Mouse (Mus musculus): Measurements from ENCODE around the gene Racgap1. TPM values are rescaled to one million over a fixed set of nuclear protein-coding genes. Genes with fewer than 3 reads are reported as not detected.

Racgap1 gene
- total RNA-seq, 2 experiments from 2014 or later, result 7.6 to 7.7 TPM

DNA sequence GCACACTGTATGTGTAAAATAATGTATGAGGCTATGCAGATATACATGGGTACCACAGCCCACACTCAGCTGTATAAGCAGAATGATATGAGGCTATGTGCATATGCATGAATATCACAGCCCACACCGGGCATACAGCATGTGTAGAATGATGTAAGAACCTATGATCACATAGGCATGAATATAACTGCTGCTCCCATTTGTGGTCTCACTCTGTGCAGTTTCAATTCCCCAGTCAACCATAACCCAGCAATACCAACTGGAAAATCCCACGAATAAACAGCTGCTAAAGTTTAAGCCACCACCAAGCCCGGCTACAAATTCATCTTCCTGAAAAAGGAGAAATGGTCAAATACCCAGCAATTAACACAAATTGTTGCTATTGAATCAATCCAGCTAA is 32.9 kb downstream of the Racgap1 start:
- no peak for DNase-seq

DNA sequence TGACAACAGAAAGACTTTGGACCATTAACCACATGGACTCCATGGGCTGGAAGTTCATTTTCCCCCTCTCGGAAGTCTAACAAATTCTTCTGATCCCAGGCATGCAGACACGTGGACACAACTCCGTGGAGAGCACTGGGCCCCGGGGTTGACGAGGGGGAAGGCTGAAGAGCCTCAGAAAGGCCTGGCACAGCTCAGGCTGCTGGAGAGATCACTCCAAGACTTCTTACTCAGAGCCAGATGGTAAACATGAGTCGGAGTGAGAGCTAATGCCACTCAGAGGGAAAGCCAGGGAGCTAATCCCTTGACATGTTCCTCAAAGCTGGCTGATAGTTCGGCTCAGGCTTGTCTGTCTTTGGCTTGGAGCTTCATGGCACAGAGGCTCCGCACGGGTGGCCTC is 36.2 kb downstream of the Racgap1 start:
- no peak for DNase-seq

DNA sequence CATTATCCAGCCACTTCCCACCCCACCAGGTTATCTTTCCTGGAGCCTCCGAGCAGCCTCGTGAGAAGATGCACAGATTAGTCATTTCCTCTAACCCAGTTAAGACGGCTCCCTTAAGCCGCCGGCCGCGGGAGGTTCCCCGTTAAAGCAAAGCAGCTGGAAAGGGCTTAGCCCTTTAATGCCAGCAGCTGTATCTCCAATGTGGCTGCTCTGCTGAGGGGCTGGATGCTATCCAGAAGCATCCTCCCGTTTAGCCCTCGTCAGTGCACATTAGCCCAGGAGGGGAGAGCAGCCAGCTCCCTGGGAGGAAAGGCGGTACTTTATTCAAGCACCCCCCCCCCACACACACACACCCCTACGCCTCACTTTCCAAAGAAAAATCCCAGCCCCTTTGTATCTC is 36.7 kb downstream of the Racgap1 start:
- DNase-seq, result peak in 1 of 2 experiments; percentile 12

DNA sequence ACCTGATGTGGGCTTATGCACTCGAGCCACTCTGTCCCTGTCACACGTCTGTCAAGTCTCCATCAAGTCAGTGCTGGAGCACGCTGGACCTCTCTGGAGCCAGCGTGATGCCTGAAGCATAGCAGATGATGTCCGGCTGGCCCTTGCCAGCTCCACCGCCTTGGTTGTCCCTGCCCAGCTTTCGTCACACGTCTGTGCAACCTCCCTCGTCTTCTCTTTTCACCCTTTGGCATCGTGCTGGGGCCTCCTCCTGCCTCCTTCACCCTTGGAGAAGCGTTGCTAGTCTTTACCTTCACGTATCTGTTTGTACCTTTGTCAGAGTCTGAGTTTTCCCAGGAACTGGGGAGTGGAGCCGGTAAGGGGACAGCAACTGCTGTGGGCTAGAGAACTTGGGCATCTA is 37.2 kb downstream of the Racgap1 start:
- no peak for DNase-seq

DNA sequence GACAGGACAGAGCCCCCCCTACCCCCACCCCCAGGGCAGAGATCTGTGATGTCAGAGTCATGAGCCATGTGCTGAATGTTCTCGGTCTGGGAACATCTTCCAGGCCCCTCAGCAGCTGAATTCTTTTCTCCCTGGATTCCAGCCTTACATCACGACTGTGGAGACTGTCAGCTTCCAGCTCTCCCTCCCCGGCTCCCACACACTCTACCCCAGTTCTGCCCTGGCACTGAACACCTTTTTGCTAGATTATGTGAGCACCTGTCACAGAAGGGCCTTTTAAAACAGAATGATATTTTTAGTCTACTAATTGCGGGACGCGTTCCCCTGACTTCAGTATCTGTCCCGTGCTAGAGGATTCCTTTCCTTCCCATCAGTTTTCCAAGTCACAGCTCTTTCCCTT is 39.9 kb downstream of the Racgap1 start:
- no peak for DNase-seq

DNA sequence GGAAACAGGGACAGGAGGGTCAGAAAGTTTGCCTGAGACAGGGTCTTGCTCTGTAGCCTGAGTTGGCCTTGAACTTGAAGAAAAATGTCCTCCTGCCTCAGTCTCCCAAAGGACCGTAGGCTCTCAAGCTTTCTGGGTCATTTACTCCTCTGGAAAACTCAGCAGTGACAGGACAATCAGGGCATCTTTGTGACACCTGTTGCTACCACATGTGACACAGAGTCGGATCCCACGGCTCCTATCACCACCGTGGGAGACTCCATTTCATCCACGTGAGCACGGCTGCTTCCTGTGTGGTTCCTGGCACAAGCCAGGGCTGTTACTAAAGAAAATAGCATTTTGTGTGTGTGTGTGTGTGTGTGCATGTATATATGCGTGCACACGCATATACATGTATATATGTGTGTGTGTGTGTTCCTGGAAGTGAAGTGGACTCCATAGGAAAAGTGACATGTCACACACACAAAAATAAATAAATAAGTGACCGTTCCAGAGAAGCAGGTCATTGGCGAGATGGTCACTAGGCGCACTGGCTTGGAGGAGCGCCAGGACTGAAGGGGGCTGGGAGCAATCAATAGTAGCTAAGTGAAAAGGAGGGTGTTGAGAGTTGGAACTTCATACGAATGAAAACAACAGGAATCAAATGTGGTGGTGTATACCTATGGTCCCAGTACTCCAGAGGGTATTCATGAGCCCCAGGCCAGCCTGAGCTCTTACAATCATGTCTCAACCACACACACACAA is 42.9 kb downstream of the Racgap1 start:
- DNase-seq, result no peak

DNA sequence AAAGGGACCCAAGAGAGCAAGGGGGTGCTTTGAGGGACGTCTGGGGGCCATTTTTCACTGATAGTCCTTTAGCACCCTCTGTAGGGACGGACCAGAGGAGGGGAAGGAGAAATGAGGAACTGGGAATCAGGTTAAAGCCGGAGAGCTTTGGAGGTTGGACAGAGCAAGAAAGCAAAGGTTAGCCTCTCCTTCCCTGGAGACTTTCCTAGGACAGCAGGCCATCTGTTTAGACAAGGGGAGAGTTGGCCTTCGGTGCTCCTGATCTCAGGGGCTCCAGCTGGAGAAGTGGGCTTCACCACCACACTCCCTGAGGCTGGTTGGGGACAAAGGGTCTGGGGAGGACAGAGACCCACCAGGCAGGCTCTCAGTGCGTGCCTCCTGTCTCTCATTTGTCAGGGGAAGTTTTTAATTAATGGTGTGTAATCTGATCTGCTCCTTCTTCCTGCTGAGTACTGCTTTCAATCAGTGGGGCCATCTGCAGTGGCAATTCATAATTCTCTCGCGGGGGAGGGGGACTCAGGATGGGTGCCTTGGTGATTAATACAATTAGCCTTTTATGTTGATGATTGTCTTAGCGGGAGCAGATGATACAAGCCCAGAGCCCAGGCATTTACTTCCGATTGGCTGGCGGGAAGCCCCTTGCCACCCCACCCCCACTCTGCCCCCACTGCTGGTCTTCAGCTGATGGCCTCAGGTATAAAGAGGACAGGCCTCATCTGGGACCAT is 43.9 kb downstream of the Racgap1 start:
- no peak for DNase-seq

DNA sequence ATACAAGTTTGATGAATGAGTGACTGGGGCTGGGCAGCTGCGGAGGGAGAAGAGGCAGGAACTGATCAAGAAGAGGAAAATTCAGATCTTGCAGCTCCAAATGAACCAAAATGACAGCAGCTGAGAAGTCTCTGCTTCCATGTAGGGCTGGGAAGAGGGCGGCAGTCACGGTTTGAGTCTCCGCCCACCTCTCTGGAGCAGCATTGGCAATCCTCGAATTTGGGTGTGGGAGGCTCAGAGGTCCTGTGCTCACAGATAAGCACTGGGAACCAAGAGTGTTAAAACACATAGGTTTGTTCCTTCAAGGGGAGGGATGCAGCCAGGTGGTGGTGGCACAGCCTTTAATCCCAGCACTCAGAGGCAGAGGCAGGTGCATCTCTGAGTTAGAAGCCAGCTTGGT is 44.9 kb downstream of the Racgap1 start:
- DNase-seq, result no peak

DNA sequence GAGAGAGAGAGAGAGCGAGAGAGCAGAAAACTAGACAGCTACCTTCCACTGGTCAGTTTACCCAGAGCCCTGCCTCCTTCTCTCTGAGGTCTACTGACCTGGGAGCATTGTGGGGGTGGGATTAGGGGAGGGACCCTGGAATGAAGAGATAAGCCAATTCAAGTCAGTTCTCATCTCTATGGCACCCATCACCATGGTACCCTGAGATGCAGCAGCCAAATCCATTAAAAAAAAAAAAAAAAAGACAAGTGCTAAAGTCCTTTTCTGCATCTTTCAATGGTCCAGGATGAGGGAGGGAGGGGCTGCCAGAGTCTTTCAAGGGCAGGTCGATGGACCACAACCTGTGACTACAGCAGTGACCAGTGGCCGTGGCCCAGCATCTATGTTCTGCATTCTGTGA is 45.9 kb downstream of the Racgap1 start:
- no peak for DNase-seq

DNA sequence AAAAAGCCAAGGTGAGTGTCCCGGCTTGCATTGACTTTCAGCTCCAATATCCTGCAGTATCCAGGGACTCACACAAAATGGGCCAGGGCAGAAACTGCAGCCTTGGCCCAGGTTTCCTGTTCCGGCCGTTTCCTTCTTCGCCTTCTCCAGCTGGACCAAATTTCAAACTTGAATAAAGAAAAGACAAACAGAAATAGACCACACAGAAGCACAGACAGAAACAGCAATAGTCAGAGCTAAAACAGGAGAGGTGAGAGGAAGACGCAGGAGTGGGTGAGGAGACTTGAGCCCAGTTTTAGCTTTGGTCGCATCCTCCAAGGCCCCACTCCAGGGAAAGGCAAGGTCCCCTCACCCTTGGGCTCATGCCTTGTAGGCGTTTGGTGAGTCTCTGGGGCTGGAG is 48.2 kb downstream of the Racgap1 start:
- no peak for DNase-seq

DNA sequence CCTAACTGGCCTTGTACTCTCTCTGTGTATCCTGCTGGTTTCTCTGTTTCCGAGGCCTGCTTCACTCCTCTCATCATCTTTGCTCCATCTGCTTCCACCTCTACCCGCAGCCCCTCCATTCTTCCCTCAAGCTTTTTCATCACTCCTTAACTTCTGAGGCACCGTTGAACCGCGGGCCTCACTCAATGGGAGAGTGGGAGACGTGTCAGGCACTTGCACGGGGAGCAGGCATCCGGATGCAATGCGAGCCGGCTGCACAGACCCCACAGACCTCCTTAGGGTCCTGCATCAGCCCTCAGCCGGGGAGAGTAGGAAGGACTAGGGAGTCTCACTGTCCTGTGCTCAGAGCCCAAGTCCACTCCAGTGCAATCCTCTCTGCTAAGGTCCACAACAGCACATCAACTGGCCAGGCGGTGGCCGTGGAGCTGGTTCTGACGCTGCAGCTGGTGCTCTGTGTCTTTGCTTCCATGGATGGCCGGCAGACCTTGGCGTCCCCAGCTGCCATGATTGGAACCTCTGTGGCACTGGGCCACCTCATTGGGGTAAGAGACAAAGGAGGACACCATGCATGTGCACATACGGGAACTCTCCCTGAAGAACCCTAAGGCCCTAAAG is 49.1 kb downstream of the Racgap1 start:
- no peak for DNase-seq

DNA sequence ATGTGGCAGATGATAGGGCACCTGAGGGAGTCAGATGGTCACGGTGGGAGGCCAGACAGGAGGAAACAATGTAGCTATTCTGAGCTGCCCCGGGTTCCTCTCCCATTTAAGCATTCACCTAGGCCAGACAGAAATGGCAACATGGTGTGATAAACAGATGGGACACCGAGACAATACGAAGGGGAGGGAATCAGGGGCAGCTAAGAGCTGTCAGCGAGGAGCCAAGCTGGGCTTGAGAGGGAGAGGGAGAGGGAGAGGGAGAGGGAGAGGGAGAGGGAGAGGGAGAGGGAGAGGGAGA is 49.7 kb downstream of the Racgap1 start:
- no peak for DNase-seq

DNA sequence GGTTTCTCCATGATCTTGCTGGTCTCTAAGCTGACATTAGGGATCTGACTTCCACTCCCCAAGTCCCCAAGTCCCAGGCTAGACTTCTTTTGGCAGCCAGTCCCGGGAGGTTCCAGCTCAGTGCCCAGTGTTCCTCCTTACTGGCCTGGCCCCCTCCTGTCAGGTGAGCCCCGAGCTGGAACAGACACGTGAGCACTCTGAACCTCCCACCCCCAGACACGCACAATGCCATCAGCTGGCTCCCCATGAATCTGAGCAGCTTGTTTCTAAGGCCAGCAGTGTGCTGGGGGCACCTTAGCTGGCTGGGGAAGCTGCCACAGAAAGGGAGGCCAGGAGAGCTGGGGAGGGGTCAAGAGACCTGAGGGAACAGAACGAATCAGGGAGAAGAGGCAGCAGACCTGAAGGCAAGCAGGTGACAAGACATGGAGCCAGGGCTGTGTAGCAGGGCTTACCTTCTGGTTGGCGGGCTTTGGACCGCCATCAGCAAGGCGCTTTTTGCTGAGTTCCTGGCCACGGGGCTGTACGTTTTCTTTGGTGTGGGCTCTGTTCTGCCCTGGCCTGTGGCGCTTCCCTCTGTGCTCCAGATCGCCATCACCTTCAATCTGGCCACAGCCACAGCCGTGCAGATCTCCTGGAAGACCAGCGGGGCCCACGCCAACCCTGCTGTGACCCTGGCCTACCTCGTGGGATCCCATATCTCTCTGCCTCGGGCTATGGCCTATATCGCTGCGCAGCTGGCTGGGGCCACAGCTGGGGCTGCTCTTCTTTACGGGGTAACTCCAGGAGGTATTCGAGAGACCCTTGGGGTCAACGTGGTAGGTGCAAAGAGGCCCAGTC is 50.3 kb downstream of the Racgap1 start, which contains the start of gene Aqp6:
Gene Aqp6 (plus strand): TSS at position 415 of the 837 bp plus-strand sequence.
- no peak for DNase-seq

DNA sequence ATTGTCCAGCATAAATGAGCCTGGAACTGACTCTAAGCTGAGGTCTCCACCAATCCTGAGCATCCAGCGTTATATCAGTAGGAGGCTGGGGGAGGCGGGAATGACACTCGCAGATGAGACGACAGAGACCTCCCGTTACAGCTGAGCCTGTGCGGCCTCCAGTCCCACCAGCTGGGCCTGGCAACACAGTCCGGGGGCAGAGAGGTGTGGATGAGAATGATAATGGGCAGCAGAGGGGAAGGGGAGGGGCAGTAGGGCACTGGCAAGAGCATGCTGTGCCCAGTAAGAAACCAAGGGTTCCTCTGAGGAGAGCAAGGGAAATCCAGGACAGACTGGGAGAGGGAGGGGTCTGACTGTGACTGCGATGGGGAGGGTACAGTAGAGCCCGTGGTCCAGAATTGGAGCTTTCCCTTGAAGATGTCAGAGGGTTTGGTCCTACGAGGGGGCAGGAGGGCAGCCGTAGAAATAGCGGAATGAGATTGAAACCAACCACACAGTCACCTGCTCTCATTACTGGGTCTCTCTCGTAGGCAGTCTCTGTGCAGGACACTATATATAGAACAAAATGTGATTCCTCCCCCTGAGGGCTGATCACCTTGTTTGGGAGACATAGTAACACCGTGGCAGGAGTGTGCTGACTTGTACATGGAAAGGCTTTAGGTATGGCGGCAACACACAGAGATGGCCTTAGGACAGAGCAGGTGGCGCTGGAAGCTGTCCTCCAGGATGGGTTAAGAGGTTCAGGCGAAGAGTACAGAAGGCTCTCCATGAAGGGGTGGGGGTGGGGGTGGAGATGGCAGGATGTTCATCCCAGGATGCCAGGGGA is 52.0 kb downstream of the Racgap1 start:
- DNase-seq, result no peak

DNA sequence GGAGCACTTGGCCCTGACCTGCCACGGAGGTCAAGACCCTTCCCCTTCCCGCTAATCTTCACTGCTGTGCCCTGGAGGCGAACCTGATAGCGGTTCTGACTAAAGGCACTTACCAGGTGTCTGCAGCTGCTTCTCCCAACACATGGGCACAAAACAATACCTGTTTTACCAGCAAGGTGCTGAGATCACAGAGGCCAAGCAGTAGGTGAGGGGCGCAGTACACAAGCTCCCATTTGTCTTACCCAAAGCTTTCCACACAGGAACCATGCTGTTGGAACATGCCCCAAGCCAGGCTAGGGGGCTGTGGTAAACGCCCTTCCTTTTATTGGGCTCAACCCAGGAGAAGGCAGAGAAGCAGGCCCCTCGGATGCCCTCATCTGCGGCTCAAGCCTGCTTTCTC is 53.9 kb downstream of the Racgap1 start:
- DNase-seq, result no peak

DNA sequence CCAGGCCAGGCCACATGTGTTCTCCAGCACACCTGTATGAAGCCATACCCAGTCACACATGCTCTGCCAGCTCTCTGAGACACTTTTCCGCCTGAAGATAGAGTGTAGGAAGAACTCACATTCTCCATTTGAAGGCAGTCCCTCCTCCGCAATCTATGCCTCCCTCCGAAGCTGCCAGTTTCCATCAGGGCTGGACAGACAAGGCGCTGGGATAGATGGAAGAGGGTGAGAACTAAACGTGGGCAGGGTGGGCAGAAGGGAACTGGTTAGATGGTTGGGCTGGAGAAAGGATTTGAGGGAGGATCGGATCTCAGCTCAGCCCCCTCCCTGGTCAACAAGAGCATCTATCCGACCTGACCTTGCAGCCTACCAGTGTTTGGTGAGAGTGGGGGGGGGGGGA is 54.6 kb downstream of the Racgap1 start:
- no peak for DNase-seq

DNA sequence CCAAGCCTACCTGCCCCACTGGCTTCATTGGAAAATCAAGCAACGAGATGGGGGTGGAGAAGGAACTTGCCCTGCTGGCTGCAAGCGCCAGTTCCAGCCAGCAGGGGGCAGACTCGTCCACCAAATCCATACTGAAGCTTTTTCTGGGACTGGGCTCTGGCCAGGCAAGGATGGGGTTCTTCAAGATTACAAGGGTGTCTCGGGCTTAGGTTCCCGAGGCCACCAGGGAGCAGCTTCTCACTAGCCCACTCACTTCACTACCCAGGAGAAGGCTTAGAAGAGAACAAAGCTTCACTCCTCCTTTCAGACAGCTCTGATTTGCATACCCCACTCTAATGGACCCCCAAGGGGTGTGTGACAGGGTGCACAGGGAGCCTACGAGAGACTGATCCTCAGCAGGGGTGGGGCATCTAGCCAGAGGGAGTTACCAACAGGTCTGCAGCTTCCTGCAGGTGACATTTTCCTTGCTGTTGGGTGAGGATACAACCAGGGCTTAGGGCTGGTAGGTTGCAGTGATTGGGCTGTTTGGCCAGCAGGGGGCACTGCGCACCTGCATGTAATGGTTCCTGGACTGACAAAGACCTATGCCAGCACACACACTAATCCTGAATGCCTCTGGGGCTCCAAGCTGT is 55.3 kb downstream of the Racgap1 start:
- DNase-seq, result peak; percentile 87 to 91

DNA sequence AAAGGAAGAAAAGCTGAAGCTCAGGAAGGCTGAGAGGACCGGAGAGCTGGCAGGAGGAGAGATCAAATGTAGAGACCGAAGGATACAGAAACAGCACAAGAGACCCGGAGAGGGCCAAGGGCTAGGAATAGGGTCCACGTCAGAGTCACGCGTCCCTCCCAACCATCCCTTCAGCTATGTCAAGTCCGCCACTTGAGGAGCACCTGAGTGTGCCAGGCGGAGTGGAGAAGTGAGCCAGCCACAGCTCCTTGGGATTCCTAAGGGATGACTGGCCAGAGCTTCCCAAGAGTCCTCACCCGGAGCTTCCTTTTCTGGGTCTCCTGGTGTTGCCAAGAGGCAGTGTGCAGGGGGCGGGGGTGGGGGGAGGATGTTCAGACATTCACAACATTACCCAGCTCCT is 56.5 kb downstream of the Racgap1 start:
- no peak for DNase-seq

DNA sequence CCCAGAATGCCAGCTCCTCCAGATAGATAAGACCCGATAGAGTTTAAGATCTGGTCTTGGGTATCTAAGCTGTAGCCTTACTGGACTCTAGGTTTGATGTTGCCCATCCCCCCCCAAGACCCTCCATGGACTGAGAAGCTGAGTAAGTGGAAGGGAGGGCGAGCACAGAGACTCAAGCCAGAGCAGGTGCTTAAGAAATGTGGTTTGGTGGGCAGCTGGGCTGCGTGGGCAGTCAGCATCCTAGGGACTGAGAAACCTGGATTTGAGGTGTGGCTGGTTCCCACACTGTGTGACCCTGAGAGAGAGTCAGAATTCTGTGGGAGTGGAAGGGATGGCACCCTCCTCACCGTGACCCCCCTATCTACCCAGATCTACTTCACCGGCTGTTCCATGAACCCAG is 58.6 kb downstream of the Racgap1 start:
- DNase-seq, result no peak

DNA sequence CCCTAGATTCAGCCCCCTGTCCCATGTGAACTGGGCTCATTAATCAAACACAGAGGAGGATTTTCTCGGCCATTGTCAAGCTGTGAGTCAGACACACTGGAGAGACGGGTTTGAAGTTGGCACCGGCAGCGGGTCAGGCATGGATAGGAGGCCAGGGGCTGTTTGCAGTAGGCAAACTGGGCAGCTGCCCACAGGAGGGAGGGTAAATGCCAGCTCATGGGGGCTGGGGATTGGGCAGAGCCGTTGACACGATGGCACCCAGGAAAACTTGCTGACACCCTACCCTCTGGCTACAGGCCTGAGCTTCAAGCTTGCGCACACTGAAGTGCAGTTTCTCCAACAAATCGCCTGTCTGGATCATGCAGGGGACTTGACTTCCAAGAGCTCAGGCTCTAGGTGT is 59.3 kb downstream of the Racgap1 start:
- peak; percentile 64 to 66 for DNase-seq

DNA sequence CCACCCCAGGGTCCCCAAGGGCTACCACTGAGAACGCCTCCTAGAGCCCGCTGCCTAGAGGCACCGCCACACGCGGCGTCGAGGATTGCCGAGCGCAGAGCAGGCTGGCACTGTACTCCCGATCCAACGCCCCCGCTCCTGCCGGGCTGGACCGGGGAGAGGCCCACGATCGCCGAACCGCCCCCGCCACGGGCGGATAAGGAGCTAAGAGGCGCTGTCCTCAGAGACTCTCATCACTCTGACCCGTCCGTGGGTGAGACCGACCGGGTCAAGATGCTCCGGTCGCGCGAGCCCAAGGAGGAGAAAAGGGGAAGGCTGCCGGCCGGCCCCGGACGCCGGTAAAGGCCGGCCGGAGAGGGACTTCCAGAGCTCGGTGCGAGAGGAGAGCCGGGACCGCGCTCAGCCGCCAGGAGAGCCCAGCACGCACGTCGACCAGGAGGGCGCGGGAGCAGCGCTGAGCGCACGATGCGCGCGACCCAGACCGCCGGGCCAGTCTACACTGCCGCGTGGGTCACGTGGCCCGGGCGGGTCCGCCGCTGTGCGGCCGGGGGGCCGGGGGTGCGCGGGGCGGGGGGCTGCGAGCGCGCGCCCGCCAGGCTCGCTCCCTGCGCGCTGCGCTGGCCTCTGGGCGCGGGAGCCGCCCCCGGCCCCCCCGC is 60.9 kb downstream of the Racgap1 start, which contains the start of gene Aqp5:
Gene Aqp5 (plus strand): TSS at position 354 of the 656 bp plus-strand sequence.
- DNase-seq, result peak in 1 of 2 experiments; percentile 54
